ENCODE assay signal across 9 mouse cellular contexts in genomic region chr5:124006891-124007491, GRCm38 (mm10). TPM values are rescaled to one million over a fixed set of nuclear protein-coding genes. Genes with fewer than 3 reads are reported as not detected.
A peak's percentile ranks its signal among the peaks of the same experiment; 100 is the strongest.
DNase-seq lines count a peak whose midpoint lies in the region; ATAC-seq and TF ChIP-seq lines count a peak whose summit lies in the region.
"Had no signal": no experiment of that assay in that cellular context is flagged by ENCODE, and none has a peak within 500 bp of the region (broad histone marks: within the 10 kb centered on the region; RNA-seq: fewer than 3 reads in every experiment).

No protein-coding gene starts in this region.

- TF ChIP-seq POLR2A in cerebellum, adult 2 months (IDR thresholded peaks at IDR 0.05; ENCODE audit: borderline replicate concordance, insufficient read depth, low read length): no peak

- peaks cover 74% of the 10 kb centered on the region for H3K36me3 ChIP-seq in hindbrain, embryonic 13.5 days
- peaks cover 77% of the 10 kb centered on the region for H3K36me3 ChIP-seq in hindbrain, embryonic 10.5 days
- peaks cover 56% of the 10 kb centered on the region for H3K36me3 ChIP-seq in kidney, embryonic 16.5 days (ENCODE audit: insufficient read depth, low read length)

- 87% methylated on average over 17 of the region's 17 CpGs for WGBS in hindbrain, embryonic 13.5 days
- 91% methylated on average over 17 of the region's 17 CpGs for WGBS in hindbrain, embryonic 10.5 days
- WGBS in cerebellum, adult 2 months: 7% methylated on average over 17 of the region's 17 CpGs
- 78% methylated on average over 17 of the region's 17 CpGs for WGBS in kidney, embryonic 16.5 days

- no peaks in the 10 kb centered on the region for H3K27me3 ChIP-seq in hindbrain, embryonic 13.5 days
- H3K27me3 ChIP-seq in hindbrain, embryonic 10.5 days (ENCODE audit: insufficient read depth, poor library complexity, severe bottlenecking): no peaks in the 10 kb centered on the region
- no peaks in the 10 kb centered on the region for H3K27me3 ChIP-seq in cerebellum, adult 2 months (ENCODE audit: control insufficient read depth, insufficient read depth, low read length)
- H3K27me3 ChIP-seq in kidney, embryonic 16.5 days (ENCODE audit: insufficient read depth, low read length): no peaks in the 10 kb centered on the region

- H3K27ac ChIP-seq in hindbrain, embryonic 13.5 days: 0 out of 2 replicates have a peak overlapping the region, but pooled peaks have one; percentile 40
- no peak overlapping the region for H3K27ac ChIP-seq in hindbrain, embryonic 10.5 days
- peak overlapping the region; percentile 64 for H3K27ac ChIP-seq in cerebellum, adult 2 months (ENCODE audit: insufficient read depth, low read length)
- peak overlapping the region; percentile 56 for H3K27ac ChIP-seq in kidney, embryonic 16.5 days (ENCODE audit: low read length)

- peaks cover 60% of the 10 kb centered on the region for H3K4me1 ChIP-seq in hindbrain, embryonic 13.5 days (replicated peaks)
- peaks cover 31% of the 10 kb centered on the region for H3K4me1 ChIP-seq in hindbrain, embryonic 10.5 days (replicated peaks)
- H3K4me1 ChIP-seq in cerebellum, adult 2 months (ENCODE audit: control insufficient read depth, insufficient read depth, low read length): peaks cover 48% of the 10 kb centered on the region
- H3K4me1 ChIP-seq in kidney, embryonic 16.5 days (ENCODE audit: insufficient read depth, low read length): peaks cover 35% of the 10 kb centered on the region

- no peak overlapping the region for H3K4me3 ChIP-seq in hindbrain, embryonic 13.5 days
- no peak overlapping the region for H3K4me3 ChIP-seq in hindbrain, embryonic 10.5 days
- H3K4me3 ChIP-seq in cerebellum, adult 2 months (replicated peaks; ENCODE audit: insufficient read depth, low read depth, low read length): no peak overlapping the region
- H3K4me3 ChIP-seq in kidney, embryonic 16.5 days (ENCODE audit: low read length): no peak overlapping the region

- no peak for DNase-seq in hindbrain, embryonic 10.5 days (ENCODE audit: low spot score)
- peak; percentile 98 for DNase-seq in MN1 (ENCODE audit: low spot score)
- DNase-seq in cerebellum, adult 2 months: peak; percentile 93 to 97
- no peak for DNase-seq in thymus, postnatal 10 days (ENCODE audit: low spot score in 2 of 2)
- no peak for DNase-seq in layer of hippocampus, postnatal 10 days (ENCODE audit: low spot score in 2 of 2)
- no peak for DNase-seq in right cerebral cortex, adult 2 months (ENCODE audit: low spot score in 2 of 2)
- DNase-seq: thymus, postnatal 14 days had no signal

- 0 out of 2 replicates have a peak overlapping the region, but pooled peaks have one; percentile 19 for H3K9ac ChIP-seq in hindbrain, embryonic 13.5 days
- H3K9ac ChIP-seq in kidney, embryonic 16.5 days (replicated peaks; ENCODE audit: low read length): no peak overlapping the region

- TF ChIP-seq CTCF in cerebellum, adult 2 months (IDR thresholded peaks at IDR 0.05; ENCODE audit: borderline replicate concordance, insufficient read depth, low read depth, low read length): peak; percentile 8; the same call in 1 of the 2 replicates

- H3K4me2 ChIP-seq in hindbrain, embryonic 13.5 days: no peak overlapping the region
- no peak overlapping the region for H3K4me2 ChIP-seq in kidney, embryonic 16.5 days (replicated peaks; ENCODE audit: low read depth, low read length)

- no peak for ATAC-seq in hindbrain, embryonic 13.5 days (ENCODE audit: low FRiP score)
- 0 out of 2 replicates have a peak, but pooled peaks have one; percentile 12 for ATAC-seq in kidney, embryonic 16.5 days (ENCODE audit: low FRiP score, low TSS enrichment)

- no peaks in the 10 kb centered on the region for H3K9me3 ChIP-seq in hindbrain, embryonic 13.5 days
- H3K9me3 ChIP-seq in hindbrain, embryonic 10.5 days: no peaks in the 10 kb centered on the region
- no peaks in the 10 kb centered on the region for H3K9me3 ChIP-seq in kidney, embryonic 16.5 days (ENCODE audit: low read length)

RNA-seq across cellular contexts. Expression of gene Vps37b, which starts 25.1 kb away (rescaled TPM):
- polyA plus RNA-seq in hindbrain, embryonic 13.5 days (2015; fragmentation: Nextera tagmentation; extraction: Ambion mirVana): 79.3 and 84.7 TPM in 2 replicates
- 57.5 and 71.8 TPM in 2 replicates for polyA plus RNA-seq in hindbrain, embryonic 10.5 days (2016; fragmentation: Nextera tagmentation; extraction: Ambion mirVana)
- polyA plus RNA-seq in cerebellum, adult 2 months (2012; rRNA removed): 41.7 and 47.5 TPM in 2 replicates
- 40.8 and 41.8 TPM in 2 replicates for polyA plus RNA-seq in kidney, embryonic 16.5 days (2015; fragmentation: Nextera tagmentation; extraction: Ambion mirVana)
- total RNA-seq in layer of hippocampus, postnatal 10 days (2021): 10 to 100 TPM; 38.4 to 41.6 TPM

RNA-seq across cellular contexts. Expression of gene Hip1r, which starts 33.6 kb away (rescaled TPM):
- 21.4 and 25.5 TPM in 2 replicates for polyA plus RNA-seq in hindbrain, embryonic 13.5 days (2015; fragmentation: Nextera tagmentation; extraction: Ambion mirVana)
- polyA plus RNA-seq in hindbrain, embryonic 10.5 days (2016; fragmentation: Nextera tagmentation; extraction: Ambion mirVana): 12.2 and 12.5 TPM in 2 replicates
- polyA plus RNA-seq in cerebellum, adult 2 months (2012; rRNA removed): 41.8 and 42.4 TPM in 2 replicates
- 23.1 and 25.6 TPM in 2 replicates for polyA plus RNA-seq in kidney, embryonic 16.5 days (2015; fragmentation: Nextera tagmentation; extraction: Ambion mirVana)
- 10 to 100 TPM; 63.7 to 70.1 TPM for total RNA-seq in layer of hippocampus, postnatal 10 days (2021)

Comparison
In these comparisons a context has a peak if more than half of its experiments do, and no peak if none do; other contexts are left out.
1. DNase-seq: peak in MN1 (single experiment) and cerebellum, adult 2 months (2 of 2); none in hindbrain, embryonic 10.5 days (single experiment), thymus, postnatal 10 days (0 of 2), layer of hippocampus, postnatal 10 days (0 of 2) and right cerebral cortex, adult 2 months (0 of 2).